Mouse (Mus musculus): Measurements from ENCODE around the gene Tia1. TPM values are rescaled to one million over a fixed set of nuclear protein-coding genes. Genes with fewer than 3 reads are reported as not detected.

Tia1 gene
- polyA plus RNA-seq, 1 experiment from 2014 or later = 292 TPM

GRCm38 (mm10) chr6:86433696-86434095, 29.7 kb downstream of the Tia1 start:
- ATAC-seq (ENCODE audit: low FRiP score) (no peak), DNase-seq (ENCODE audit: low spot score) (no peak)
- Histone ChIP-seq H3K9ac (ENCODE audit: low read depth, low read length) (no peak overlapping the region), H3K36me3 (ENCODE audit: control insufficient read depth, insufficient read depth, low read length) (no peaks in the 10 kb centered on the region), H3K4me1 (replicated peaks; ENCODE audit: control insufficient read depth, insufficient read depth, low read length) (no peaks in the 10 kb centered on the region), H3K4me2 (replicated peaks; ENCODE audit: low read depth, low read length) (no peak overlapping the region), H3K4me3 (ENCODE audit: low read depth, low read length) (no peak overlapping the region), H3K27ac (ENCODE audit: low read depth, low read length) (no peak overlapping the region), H3K9me3 (ENCODE audit: control insufficient read depth, low read length) (no peaks in the 10 kb centered on the region), H3K27me3 (ENCODE audit: control insufficient read depth, insufficient read depth, low read length) (no peaks in the 10 kb centered on the region)
- 95% methylated on average over 1 of the region's 1 CpGs for WGBS

- no peaks in the 10 kb centered on the region for H3K9me3 ChIP-seq (ENCODE audit: control insufficient read depth, low read length)
- no peaks in the 10 kb centered on the region for H3K27me3 ChIP-seq (ENCODE audit: control insufficient read depth, insufficient read depth, low read length)
- peak overlapping the region; percentile 51 for H3K4me2 ChIP-seq (replicated peaks; ENCODE audit: low read depth, low read length)
- H3K4me3 ChIP-seq (ENCODE audit: low read depth, low read length) = peak overlapping the region; percentile 56
- H3K27ac ChIP-seq (ENCODE audit: low read depth, low read length) = peak overlapping the region; percentile 84; the same call in 1 of the 2 replicates
- WGBS = 3% methylated on average over 14 of the region's 14 CpGs
- no peaks in the 10 kb centered on the region; the same call in 1 of the 2 replicates for H3K4me1 ChIP-seq (replicated peaks; ENCODE audit: control insufficient read depth, insufficient read depth, low read length)
- H3K9ac ChIP-seq (ENCODE audit: low read depth, low read length) = peak overlapping the region; percentile 48
- peak; percentile 62 for DNase-seq (ENCODE audit: low spot score)
- H3K36me3 ChIP-seq (ENCODE audit: control insufficient read depth, insufficient read depth, low read length) = no peaks in the 10 kb centered on the region
- peak; percentile 60 for ATAC-seq (ENCODE audit: low FRiP score)
Observed at GRCm38 (mm10) chr6:86437711-86438110, 33.7 kb downstream of the Tia1 start.

- Histone ChIP-seq H3K36me3 (ENCODE audit: control insufficient read depth, insufficient read depth, low read length) (no peaks in the 10 kb centered on the region; the same call in 1 of the 2 replicates), H3K4me3 (ENCODE audit: low read depth, low read length) (peak within 1 kb of the TSS; percentile 56), H3K9ac (ENCODE audit: low read depth, low read length) (peak within 1 kb of the TSS; percentile 48), H3K4me1 (replicated peaks; ENCODE audit: control insufficient read depth, insufficient read depth, low read length) (no peaks in the 10 kb centered on the region; the same call in 1 of the 2 replicates), H3K27ac (ENCODE audit: low read depth, low read length) (peak within 1 kb of the TSS; percentile 84), H3K9me3 (ENCODE audit: control insufficient read depth, low read length) (no peaks in the 10 kb centered on the region), H3K4me2 (replicated peaks; ENCODE audit: low read depth, low read length) (peak within 1 kb of the TSS; percentile 59), H3K27me3 (ENCODE audit: control insufficient read depth, insufficient read depth, low read length) (no peaks in the 10 kb centered on the region)
- DNase-seq (ENCODE audit: low spot score) (peak; percentile 93), ATAC-seq (ENCODE audit: low FRiP score) (peak; percentile 96)
- under 1% methylated on average over 59 of the region's 59 CpGs for WGBS
Observed at GRCm38 (mm10) chr6:86438272-86439118, 34.5 kb downstream of the Tia1 start, which contains the start of gene C87436. TSS of gene C87436 (plus strand) at chr6:86438374.

GRCm38 (mm10) chr6:86439119-86439496, 35.1 kb downstream of the Tia1 start:
- H3K4me3 ChIP-seq (ENCODE audit: low read depth, low read length) = peak overlapping the region; percentile 56
- WGBS = 4% methylated on average over 13 of the region's 13 CpGs
- peaks cover 5% of the 10 kb centered on the region; the same call in 1 of the 2 replicates for H3K36me3 ChIP-seq (ENCODE audit: control insufficient read depth, insufficient read depth, low read length)
- H3K9ac ChIP-seq (ENCODE audit: low read depth, low read length) = peak overlapping the region; percentile 48
- ATAC-seq (ENCODE audit: low FRiP score) = no peak
- DNase-seq (ENCODE audit: low spot score) = no peak
- peak overlapping the region; percentile 59 for H3K4me2 ChIP-seq (replicated peaks; ENCODE audit: low read depth, low read length)
- no peaks in the 10 kb centered on the region for H3K27me3 ChIP-seq (ENCODE audit: control insufficient read depth, insufficient read depth, low read length)
- no peaks in the 10 kb centered on the region; the same call in 1 of the 2 replicates for H3K4me1 ChIP-seq (replicated peaks; ENCODE audit: control insufficient read depth, insufficient read depth, low read length)
- H3K9me3 ChIP-seq (ENCODE audit: control insufficient read depth, low read length) = no peaks in the 10 kb centered on the region
- H3K27ac ChIP-seq (ENCODE audit: low read depth, low read length) = peak overlapping the region; percentile 75

GRCm38 (mm10) chr6:86439531-86439930, 35.5 kb downstream of the Tia1 start:
- H3K27ac ChIP-seq (ENCODE audit: low read depth, low read length) = no peak overlapping the region
- H3K36me3 ChIP-seq (ENCODE audit: control insufficient read depth, insufficient read depth, low read length) = peaks cover 8% of the 10 kb centered on the region; the same call in 1 of the 2 replicates
- DNase-seq (ENCODE audit: low spot score) (no peak), ATAC-seq (ENCODE audit: low FRiP score) (no peak)
- no peaks in the 10 kb centered on the region for H3K9me3 ChIP-seq (ENCODE audit: control insufficient read depth, low read length)
- peak overlapping the region; percentile 56 for H3K4me3 ChIP-seq (ENCODE audit: low read depth, low read length)
- WGBS = 98% methylated on average over 1 of the region's 1 CpGs
- H3K9ac ChIP-seq (ENCODE audit: low read depth, low read length) = peak overlapping the region; percentile 36; the same call in 1 of the 2 replicates
- no peaks in the 10 kb centered on the region; the same call in 1 of the 2 replicates for H3K4me1 ChIP-seq (replicated peaks; ENCODE audit: control insufficient read depth, insufficient read depth, low read length)
- H3K4me2 ChIP-seq (replicated peaks; ENCODE audit: low read depth, low read length) = peak overlapping the region; percentile 59
- H3K27me3 ChIP-seq (ENCODE audit: control insufficient read depth, insufficient read depth, low read length) = no peaks in the 10 kb centered on the region

GRCm38 (mm10) chr6:86441571-86441970, 37.6 kb downstream of the Tia1 start:
- DNase-seq (ENCODE audit: low spot score) = no peak

GRCm38 (mm10) chr6:86445551-86445950, 41.5 kb downstream of the Tia1 start:
- H3K9me3 ChIP-seq (ENCODE audit: control insufficient read depth, low read length) = no peaks in the 10 kb centered on the region
- 96% methylated on average over 18 of the region's 18 CpGs for WGBS
- peaks cover 12% of the 10 kb centered on the region for H3K36me3 ChIP-seq (ENCODE audit: control insufficient read depth, insufficient read depth, low read length)

More at GRCm38 (mm10) chr6:86441571-86441970, 37.6 kb downstream of the Tia1 start:
- no peak for ATAC-seq (ENCODE audit: low FRiP score)
- peaks cover 8% of the 10 kb centered on the region; the same call in 1 of the 2 replicates for H3K36me3 ChIP-seq (ENCODE audit: control insufficient read depth, insufficient read depth, low read length)
- no peaks in the 10 kb centered on the region for H3K9me3 ChIP-seq (ENCODE audit: control insufficient read depth, low read length)
- H3K27me3 ChIP-seq (ENCODE audit: control insufficient read depth, insufficient read depth, low read length) = no peaks in the 10 kb centered on the region
- H3K4me3 ChIP-seq (ENCODE audit: low read depth, low read length) = no peak overlapping the region
- no peak overlapping the region for H3K27ac ChIP-seq (ENCODE audit: low read depth, low read length)
- no peak overlapping the region for H3K4me2 ChIP-seq (replicated peaks; ENCODE audit: low read depth, low read length)
- no peaks in the 10 kb centered on the region; the same call in 1 of the 2 replicates for H3K4me1 ChIP-seq (replicated peaks; ENCODE audit: control insufficient read depth, insufficient read depth, low read length)
- 97% methylated on average over 10 of the region's 10 CpGs for WGBS
- H3K9ac ChIP-seq (ENCODE audit: low read depth, low read length) = no peak overlapping the region

GRCm38 (mm10) chr6:86446927-86447568, 43.0 kb downstream of the Tia1 start:
- no peak for ATAC-seq (ENCODE audit: low FRiP score)
- Histone ChIP-seq H3K9me3 (ENCODE audit: control insufficient read depth, low read length) (no peaks in the 10 kb centered on the region), H3K4me1 (replicated peaks; ENCODE audit: control insufficient read depth, insufficient read depth, low read length) (no peaks in the 10 kb centered on the region), H3K27ac (ENCODE audit: low read depth, low read length) (no peak overlapping the region), H3K4me3 (ENCODE audit: low read depth, low read length) (no peak overlapping the region), H3K36me3 (ENCODE audit: control insufficient read depth, insufficient read depth, low read length) (peaks cover 12% of the 10 kb centered on the region), H3K27me3 (ENCODE audit: control insufficient read depth, insufficient read depth, low read length) (no peaks in the 10 kb centered on the region), H3K4me2 (replicated peaks; ENCODE audit: low read depth, low read length) (no peak overlapping the region), H3K9ac (ENCODE audit: low read depth, low read length) (no peak overlapping the region)
- WGBS = 93% methylated on average over 1 of the region's 1 CpGs
- DNase-seq (ENCODE audit: low spot score) = no peak

More at GRCm38 (mm10) chr6:86445551-86445950, 41.5 kb downstream of the Tia1 start:
- Histone ChIP-seq H3K27ac (ENCODE audit: low read depth, low read length) (no peak overlapping the region), H3K4me2 (replicated peaks; ENCODE audit: low read depth, low read length) (no peak overlapping the region), H3K9ac (ENCODE audit: low read depth, low read length) (0 out of 2 replicates have a peak overlapping the region, but pooled peaks have one; percentile 15), H3K27me3 (ENCODE audit: control insufficient read depth, insufficient read depth, low read length) (no peaks in the 10 kb centered on the region), H3K4me1 (replicated peaks; ENCODE audit: control insufficient read depth, insufficient read depth, low read length) (no peaks in the 10 kb centered on the region), H3K4me3 (ENCODE audit: low read depth, low read length) (no peak overlapping the region)
- DNase-seq (ENCODE audit: low spot score) = no peak
- ATAC-seq (ENCODE audit: low FRiP score) = no peak

Measured in hindbrain, embryonic 11.5 days (tissue).